Mouse (Mus musculus) stomach, postnatal 0 days (tissue): Measurements from ENCODE around the gene Nppb.

Source experiments
- CTCF ChIP-seq: IDR thresholded peaks from 2 replicates; pipeline ENCODE4 v1.5.1; 2016; ENCODE audit warnings: antibody characterized with exemption, low read depth, mild to moderate bottlenecking, moderate library complexity
- EP300 ChIP-seq: optimal IDR thresholded peaks from 2 replicates; pipeline ENCODE3; 2016; ENCODE audit warnings: antibody characterized with exemption

DNA sequence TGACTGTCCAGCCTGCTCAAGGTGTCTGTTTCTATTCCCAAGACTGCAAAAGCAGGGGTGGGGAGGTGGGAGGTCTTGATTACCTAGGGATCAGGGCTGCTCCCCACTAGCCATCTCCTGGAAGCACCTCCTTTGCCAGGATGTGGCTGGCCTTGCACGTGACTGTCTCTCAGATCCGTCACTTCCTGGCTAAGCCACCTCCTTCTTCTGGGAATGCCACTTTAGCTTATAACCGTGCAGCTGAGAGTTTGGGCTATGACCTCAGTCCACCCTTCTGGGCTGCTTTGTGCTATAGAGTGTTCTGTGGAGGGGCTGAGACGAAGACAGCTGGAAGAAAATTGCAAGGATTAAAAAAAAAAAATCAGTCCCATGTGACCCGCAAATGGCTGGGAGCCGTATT, 22.8 kb upstream of the Nppb start:
- TF ChIP-seq CTCF = no peak
- no peak for TF ChIP-seq EP300
